Mouse (Mus musculus) bone marrow, adult 2 months (tissue): ENCODE results near the gene Tdrkh. TPM values are rescaled to one million over a fixed set of nuclear protein-coding genes. Genes with fewer than 3 reads are reported as not detected.
A peak's percentile ranks its signal among the peaks of the same experiment; 100 is the strongest.

Source experiments
- H3K27ac ChIP-seq: fragments of 200-500 bp; 2 replicates; pipeline ENCODE4 v1.5.1; 2012; ENCODE audit warnings: low read depth, mild to moderate bottlenecking, control low read depth, inconsistent platforms, low read length; ENCODE audit not compliant: control insufficient read depth, poor library complexity, insufficient read depth
- H3K4me1 ChIP-seq: fragments of 200-500 bp; 2 replicates; pipeline ENCODE4 v1.6.1; 2011; ENCODE audit warnings: low read length; ENCODE audit not compliant: control insufficient read depth, insufficient read depth
- H3K4me3 ChIP-seq: fragments of 200-500 bp; replicated peaks from 2 replicates; pipeline ENCODE3; 2011; ENCODE audit warnings: mild to moderate bottlenecking, low read depth, low read length, control low read depth; ENCODE audit not compliant: control insufficient read depth
- CTCF ChIP-seq: fragments of 200-500 bp; IDR thresholded peaks from 2 replicates; pipeline ENCODE4 v1.5.1; 2011; ENCODE audit warnings: low read length, control low read depth; ENCODE audit not compliant: control insufficient read depth, insufficient read depth
- POLR2A ChIP-seq: fragments of 200-500 bp; IDR thresholded peaks from 2 replicates; pipeline ENCODE4 v1.6.1; 2011; ENCODE audit warnings: low read depth, mild to moderate bottlenecking, control low read depth, low read length, borderline replicate concordance; ENCODE audit not compliant: control insufficient read depth
- WGBS: fragments of 180-500 bp; shearing (Covaris S2); methylation state at CpG from one replicate; pipeline ENCODE4 v1.1.7; 2018; 5-methylcytosine and 5-hydroxymethylcytosine counted together
- polyA plus RNA-seq: library from polyadenylated mRNA; stranded (reverse); fragments of >200 nt; gene quantifications from 2 replicates; pipeline ENCODE4 v1.2.4, GENCODE M21; 2011; ENCODE audit warnings: low replicate concordance; ENCODE audit not compliant: missing spikeins, insufficient read depth, insufficient read length

The Tdrkh gene
- polyA plus RNA-seq, 1 experiment = 3.4 TPM

DNA sequence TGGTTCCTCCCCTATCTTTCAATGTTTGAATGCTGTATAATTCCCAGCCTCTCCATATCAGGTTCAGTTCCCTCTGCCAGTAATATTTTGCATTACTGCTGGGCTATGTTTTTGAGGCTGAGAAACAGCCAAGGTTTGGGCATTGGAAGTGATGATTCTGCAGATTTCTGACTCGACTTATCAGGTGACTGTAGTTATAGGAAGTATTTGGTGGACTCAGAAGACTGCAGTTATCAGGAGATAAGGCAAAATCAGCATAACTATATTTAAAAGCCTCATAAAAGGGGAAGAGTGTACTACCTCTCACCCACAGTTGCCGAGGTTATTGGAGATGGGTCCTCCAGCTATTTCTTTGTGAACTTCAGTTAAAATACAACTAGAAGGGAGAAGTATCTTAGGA lies 17.9 kb downstream of the Tdrkh start:
- no peak for TF ChIP-seq POLR2A
- TF ChIP-seq CTCF = no peak
- Histone ChIP-seq H3K27ac (no peak overlapping the region), H3K4me1 (no peaks in the 10 kb centered on the region), H3K4me3 (no peak overlapping the region)
- 11% methylated on average over 2 of the region's 2 CpGs for WGBS

DNA sequence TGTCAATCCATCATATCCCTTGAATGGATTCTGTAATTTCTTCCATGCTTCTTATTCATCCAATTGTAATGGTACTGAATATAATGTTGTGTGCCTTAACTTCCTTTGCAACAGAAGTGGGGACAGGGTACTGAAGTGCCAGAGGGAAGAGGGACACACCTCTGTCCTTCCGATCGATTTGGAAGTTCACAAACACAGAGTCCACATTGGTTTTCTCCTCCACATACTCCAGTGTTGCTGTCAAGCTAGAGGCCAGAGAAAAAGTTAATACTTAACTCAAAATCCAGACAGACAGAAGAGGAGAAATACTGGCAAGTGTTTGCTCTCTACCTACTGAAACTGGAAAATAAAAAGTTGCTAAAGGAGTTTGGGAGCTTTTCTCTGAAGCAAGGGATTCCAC lies 21.2 kb downstream of the Tdrkh start:
- WGBS = 75% methylated on average over 2 of the region's 2 CpGs
- TF ChIP-seq POLR2A = no peak
- TF ChIP-seq CTCF = no peak
- no peaks in the 10 kb centered on the region for H3K4me1 ChIP-seq
- H3K27ac ChIP-seq = no peak overlapping the region
- H3K4me3 ChIP-seq = no peak overlapping the region

DNA sequence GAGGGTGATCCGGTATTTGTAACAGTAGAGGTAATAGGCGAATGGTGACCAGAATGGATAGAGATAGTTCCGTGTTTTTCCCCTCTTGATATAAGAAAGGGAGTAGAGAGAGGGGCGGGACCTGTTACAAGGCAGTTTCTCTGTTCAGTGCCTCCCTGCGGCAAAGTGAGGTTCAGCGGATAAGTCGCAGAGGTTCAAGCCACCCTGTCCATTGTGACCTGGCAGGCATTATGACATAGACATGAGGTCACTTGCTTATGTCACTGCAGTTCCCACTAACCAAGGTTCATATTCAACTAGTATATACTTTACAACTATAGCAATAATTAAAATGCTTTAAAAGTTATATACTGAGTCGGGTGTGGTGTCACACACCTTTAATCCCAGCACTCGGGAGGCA lies 23.3 kb downstream of the Tdrkh start:
- TF ChIP-seq CTCF = no peak
- TF ChIP-seq POLR2A = no peak
- WGBS = 87% methylated on average over 9 of the region's 9 CpGs

DNA sequence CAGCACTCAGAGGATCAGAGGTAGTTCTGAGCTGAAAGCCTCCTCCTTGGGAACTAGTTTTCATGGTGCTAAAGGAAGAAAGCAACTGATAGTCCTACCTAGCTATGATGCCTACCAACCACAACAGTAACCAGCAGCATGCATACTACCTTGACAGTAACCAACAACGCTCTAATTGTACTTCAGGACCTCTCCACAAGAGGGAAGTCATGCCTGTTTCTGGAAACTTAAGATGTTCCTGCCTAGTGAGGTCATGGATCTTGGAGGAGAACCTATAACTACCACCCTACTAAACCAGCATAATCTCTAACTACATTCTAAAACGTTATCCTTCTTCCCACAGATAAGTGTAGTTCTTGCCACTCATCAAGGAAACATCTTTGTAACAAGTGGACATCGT lies 28.1 kb downstream of the Tdrkh start:
- TF ChIP-seq POLR2A = no peak
- TF ChIP-seq CTCF = no peak
- Histone ChIP-seq H3K4me1 (no peaks in the 10 kb centered on the region; the same call in 1 of the 2 replicates), H3K4me3 (no peak overlapping the region), H3K27ac (no peak overlapping the region)
- WGBS = 37% methylated on average over 3 of the region's 3 CpGs

More for the DNA sequence above, 23.3 kb downstream of the Tdrkh start:
- Histone ChIP-seq H3K4me3 (no peak overlapping the region), H3K4me1 (no peaks in the 10 kb centered on the region), H3K27ac (no peak overlapping the region)

DNA sequence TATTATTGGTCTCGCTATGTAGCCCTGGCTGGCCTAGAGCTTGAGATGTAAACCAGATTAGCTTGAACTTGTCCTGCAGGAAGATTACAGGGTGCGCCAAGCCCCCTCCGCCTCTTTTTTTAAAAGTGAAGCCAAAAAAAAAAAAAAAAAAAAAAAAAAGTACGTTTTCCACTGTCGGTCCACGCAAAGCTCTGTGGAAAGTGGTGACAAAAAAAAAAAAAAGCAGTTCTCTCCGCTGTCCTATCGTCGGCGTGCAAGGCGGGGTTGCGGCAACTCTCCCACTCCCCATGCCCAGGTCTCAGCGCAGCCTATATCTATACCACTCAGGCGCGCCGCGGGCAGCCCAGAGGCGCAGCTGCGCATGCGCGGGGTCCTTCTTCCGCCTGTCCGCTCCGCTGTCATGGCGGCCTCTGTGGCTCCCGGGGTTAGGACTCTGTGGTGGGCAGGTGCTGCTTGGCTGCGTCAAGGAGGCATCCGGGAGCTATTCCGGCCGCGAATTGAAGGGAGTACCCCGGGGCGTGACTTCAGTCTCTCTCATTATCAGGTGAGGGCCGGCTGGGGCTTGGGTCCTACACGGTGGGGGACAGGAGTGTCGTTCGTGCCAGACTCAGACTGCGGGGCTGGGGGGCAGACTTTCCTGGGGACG lies 30.0 kb downstream of the Tdrkh start, which contains the start of gene Mrpl9:
Mrpl9 (plus strand) TSS at position 368 of the 646 bp plus-strand sequence.
- Histone ChIP-seq H3K4me1 (no peaks in the 10 kb centered on the region; the same call in 1 of the 2 replicates), H3K27ac (peak within 1 kb of the TSS; percentile 69; the same call in 1 of the 2 replicates), H3K4me3 (peak within 1 kb of the TSS; percentile 97)
- WGBS = under 1% methylated on average over 39 of the region's 39 CpGs
- TF ChIP-seq CTCF (no peak), POLR2A (peak; percentile 89; the same call in 1 of the 2 replicates)

DNA sequence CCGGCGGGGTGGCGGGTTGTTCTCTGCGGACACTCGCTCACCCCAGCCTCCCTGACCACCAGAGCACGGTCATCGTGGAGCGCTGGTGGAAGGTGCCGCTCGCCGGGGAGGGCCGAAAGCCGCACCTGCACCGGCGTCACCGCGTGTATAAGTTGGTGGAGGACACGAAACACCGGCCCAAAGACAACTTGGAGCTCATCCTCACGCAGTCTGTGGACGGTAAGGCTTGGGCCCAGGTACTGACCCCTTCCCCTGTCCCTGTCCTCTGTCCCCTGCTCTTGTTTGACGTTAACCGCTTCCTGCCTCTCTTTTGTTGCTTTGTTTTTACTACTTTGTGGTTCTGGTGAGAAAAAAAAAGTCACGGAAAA lies 30.5 kb downstream of the Tdrkh start, which contains the start of gene Oaz3:
Oaz3 (minus strand) TSS at position 319 of the 368 bp plus-strand sequence.
- H3K4me3 ChIP-seq = peak within 1 kb of the TSS; percentile 97
- no peak for TF ChIP-seq CTCF
- TF ChIP-seq POLR2A = no peak
- under 1% methylated on average over 24 of the region's 24 CpGs for WGBS
- H3K4me1 ChIP-seq = no peaks in the 10 kb centered on the region; the same call in 1 of the 2 replicates
- H3K27ac ChIP-seq = peak within 1 kb of the TSS; percentile 69; the same call in 1 of the 2 replicates

DNA sequence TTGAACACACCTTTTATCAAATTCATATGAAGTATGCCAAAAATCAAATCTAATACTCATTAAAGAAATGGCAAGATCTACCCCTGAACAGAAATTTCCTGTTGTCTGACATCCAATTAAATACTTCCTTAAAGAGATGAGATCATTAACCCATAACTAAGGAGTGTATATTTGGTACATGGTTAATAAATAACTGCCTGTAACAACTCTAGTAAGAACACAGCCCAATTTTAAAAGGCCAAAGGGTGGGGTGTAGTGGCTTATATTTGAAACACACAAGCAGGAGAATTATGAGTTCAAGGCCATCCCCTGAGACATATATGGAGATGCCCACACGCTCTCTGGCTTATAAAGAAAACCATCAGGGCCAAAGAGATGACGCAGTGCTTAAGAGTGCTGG lies 36.3 kb downstream of the Tdrkh start:
- no peak overlapping the region for H3K27ac ChIP-seq
- H3K4me3 ChIP-seq = no peak overlapping the region
- TF ChIP-seq POLR2A (no peak), CTCF (no peak)
- 84% methylated on average over 2 of the region's 2 CpGs for WGBS
- no peaks in the 10 kb centered on the region; the same call in 1 of the 2 replicates for H3K4me1 ChIP-seq

DNA sequence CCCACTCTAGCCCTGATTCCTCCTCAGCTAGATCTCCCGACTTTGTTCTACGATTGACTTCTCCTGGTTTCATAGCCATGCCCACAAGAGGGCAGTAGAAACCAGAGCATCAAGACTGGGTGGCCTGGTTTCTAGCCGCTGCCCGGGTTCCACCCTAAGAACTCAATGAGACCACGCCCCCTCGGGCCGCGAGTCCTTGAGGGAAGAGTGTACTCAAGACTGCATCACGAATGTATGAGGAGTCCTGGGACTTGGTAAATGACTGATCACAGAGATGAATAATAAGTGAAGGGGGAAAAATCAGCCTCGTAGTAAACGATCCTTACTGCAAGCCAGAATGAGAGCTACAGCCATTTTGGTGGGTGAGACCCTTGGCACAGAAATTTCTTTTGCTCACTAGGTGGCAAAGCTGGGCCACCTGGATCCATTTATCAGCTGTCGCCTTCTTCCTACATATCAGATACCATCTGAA lies 43.5 kb downstream of the Tdrkh start:
- 3% methylated on average over 12 of the region's 12 CpGs for WGBS
- H3K4me3 ChIP-seq = no peak overlapping the region
- H3K4me1 ChIP-seq = no peaks in the 10 kb centered on the region; the same call in 1 of the 2 replicates
- no peak overlapping the region for H3K27ac ChIP-seq
- peak; percentile 73 for TF ChIP-seq CTCF
- no peak for TF ChIP-seq POLR2A
